Mouse (Mus musculus) brain, embryonic 14.5 days (tissue): ENCODE measurements at regions not wholly inside any gene's neighbourhood (a gene's known extent, or its start where the extent isn't known, plus 50 kb on each side); places are given as distances from the start of the nearest gene placed in this dataset.

Experiments used
- DNase-seq: peaks from one replicate; pipeline ENCODE4 v3.0.0-alpha.2; 2011; ENCODE audit warnings: low read depth
- CTCF ChIP-seq: fragments of 200-500 bp; IDR thresholded peaks from 2 replicates; pipeline ENCODE4 v1.5.1; 2012; ENCODE audit warnings: inconsistent platforms, mild to moderate bottlenecking, moderate library complexity, borderline replicate concordance; ENCODE audit not compliant: insufficient read depth, insufficient read length; ENCODE audit errors: extremely low read depth
- POLR2A ChIP-seq: fragments of 200-500 bp; IDR thresholded peaks from 2 replicates; pipeline ENCODE4 v1.6.1; 2012; ENCODE audit warnings: mild to moderate bottlenecking, inconsistent platforms, borderline replicate concordance; ENCODE audit not compliant: poor library complexity, insufficient read depth, insufficient read length, severe bottlenecking; ENCODE audit errors: extremely low read depth

DNA sequence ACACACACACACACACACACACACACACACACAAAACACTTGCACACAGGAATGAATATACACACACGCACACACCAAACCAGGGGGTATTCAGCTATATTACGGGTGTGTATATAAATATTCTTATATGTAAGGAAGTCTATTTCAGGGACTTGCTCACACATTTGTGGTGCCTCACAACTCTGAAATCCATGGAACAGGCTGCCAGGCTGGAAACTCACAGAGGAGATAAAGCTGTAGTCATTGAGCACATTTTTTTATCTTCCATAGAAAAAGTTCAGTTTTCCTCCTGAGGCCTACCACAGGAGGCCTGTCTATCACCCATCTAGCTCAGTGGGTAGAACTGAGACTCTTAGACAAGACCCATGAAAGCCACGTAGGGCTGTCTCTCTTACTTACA, 83.8 kb downstream of the Ier5 start:
- no peak for DNase-seq
- no peak for TF ChIP-seq CTCF
- no peak for TF ChIP-seq POLR2A

DNA sequence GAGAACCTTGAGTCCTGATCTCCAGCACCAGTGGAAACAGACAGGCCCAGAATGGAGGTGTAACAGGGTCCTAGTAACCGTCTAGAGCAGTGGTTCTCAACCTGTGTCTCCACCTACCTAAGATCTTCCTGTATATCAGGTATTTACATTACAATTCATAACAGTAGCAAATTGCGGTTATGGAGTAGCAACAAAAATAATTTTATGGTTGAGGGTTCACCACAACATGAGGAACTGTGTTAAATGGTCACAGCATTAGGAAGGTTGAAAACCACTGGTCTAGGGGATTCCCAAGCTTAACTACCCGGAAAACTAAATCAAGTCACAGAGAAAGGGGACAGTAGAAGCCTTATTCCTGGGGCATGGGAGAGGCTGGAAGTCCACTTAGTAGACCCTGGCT, 84.5 kb downstream of the Ier5 start:
- DNase-seq: no peak
- TF ChIP-seq POLR2A (no peak), CTCF (no peak)

DNA sequence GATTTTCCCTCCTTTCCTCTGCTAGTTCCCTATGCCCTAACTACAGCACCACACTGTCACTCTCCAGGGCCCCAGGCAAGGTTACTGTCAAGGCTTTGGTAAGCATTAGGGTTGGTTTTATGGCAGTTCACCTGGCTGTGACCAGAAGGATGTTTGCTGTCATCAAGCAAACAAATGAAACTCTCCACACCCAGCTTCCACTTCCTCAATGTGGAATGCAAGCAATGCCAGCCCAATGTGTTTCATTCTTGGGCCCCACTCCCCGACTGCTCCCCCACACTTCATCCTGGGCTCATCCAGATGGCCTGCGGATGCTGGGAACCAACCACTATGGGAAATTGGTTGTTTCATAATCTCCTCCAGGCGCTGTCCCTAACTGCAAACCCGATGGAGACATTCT, 85.7 kb downstream of the Ier5 start:
- DNase-seq: no peak
- TF ChIP-seq POLR2A (no peak), CTCF (no peak)

DNA sequence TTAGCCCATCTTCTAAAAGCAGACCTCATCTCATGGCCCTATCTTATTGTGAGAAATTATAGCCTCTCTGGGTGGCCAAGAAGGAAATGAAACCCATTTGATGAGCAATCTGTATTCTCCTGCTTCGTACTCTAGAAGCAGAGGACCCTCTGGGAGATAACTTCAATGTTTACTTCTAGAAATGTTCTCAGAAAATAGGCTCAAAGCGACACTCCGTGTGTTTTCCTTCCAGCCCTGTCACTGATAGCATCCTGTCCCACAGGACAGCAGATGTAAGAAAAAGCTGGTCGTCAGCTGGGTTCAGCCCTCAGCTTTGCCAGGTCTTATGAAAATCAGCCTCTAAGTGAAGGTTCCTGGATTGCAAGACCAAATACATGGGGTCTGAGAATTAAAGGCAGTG, 86.1 kb downstream of the Ier5 start:
- TF ChIP-seq CTCF: no peak
- no peak for TF ChIP-seq POLR2A
- DNase-seq: no peak

GRCm38 (mm10) chr1:155006539-155007486, 92.6 kb downstream of the Ier5 start:
- TF ChIP-seq POLR2A (no peak), CTCF (peak; percentile 100)

DNA sequence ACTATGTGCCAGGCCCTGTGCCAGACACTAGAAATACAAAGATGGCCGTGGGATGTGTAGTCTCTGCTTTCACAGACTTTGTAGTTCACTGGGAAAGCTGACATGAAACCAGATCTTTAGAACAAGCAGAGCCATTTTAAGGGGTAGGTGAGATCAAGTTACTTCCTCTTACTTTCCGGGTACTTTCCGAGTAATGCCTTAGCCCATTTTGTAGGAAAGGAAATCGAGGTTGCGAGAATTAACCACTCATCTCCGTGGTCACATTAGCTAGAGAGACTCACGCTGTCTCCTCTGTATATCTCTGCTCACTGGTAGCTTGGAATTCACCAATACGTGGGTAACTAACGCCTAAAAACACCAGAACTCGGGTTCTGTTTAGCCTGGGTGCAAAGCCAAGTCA, 93.3 kb downstream of the Ier5 start:
- TF ChIP-seq CTCF (no peak), POLR2A (no peak)
- no peak for DNase-seq

More at GRCm38 (mm10) chr1:155006539-155007486, 92.6 kb downstream of the Ier5 start:
- DNase-seq: peak; percentile 94

- no peak for DNase-seq
- TF ChIP-seq CTCF: no peak
- no peak for TF ChIP-seq POLR2A
These were observed 99.1 kb downstream of the Ier5 start for GRCm38 (mm10) chr1:155000301-155000700.

- TF ChIP-seq CTCF (no peak), POLR2A (no peak)
- DNase-seq: peak; percentile 81
These were observed 99.8 kb downstream of the Ier5 start for GRCm38 (mm10) chr1:154999501-155000131.

GRCm38 (mm10) chr1:154995778-154996390, 103.6 kb downstream of the Ier5 start:
- DNase-seq: peak; percentile 45
- TF ChIP-seq POLR2A: no peak
- TF ChIP-seq CTCF: no peak

- peak; percentile 85 for DNase-seq
- TF ChIP-seq POLR2A (no peak), CTCF (no peak)
These were observed 105.2 kb downstream of the Ier5 start for GRCm38 (mm10) chr1:154993927-154994856.
